Mouse (Mus musculus) neural tube, embryonic 15.5 days (tissue): ENCODE measurements around the gene Swi5. TPM values are rescaled to one million over a fixed set of nuclear protein-coding genes. Genes with fewer than 3 reads are reported as not detected.

Source experiments
- ATAC-seq: fragments of 200-750 bp; cut with Nextera tagmentation; 2 replicates; pipeline ENCODE4 v1.8.0; 2017; ENCODE audit warnings: mild to moderate bottlenecking, moderate TSS enrichment, moderate library complexity; ENCODE audit not compliant: low FRiP score
- H3K27ac ChIP-seq: fragments of 300-500 bp; sonication (generic); replicated peaks from 2 replicates; pipeline ENCODE4 v1.5.1; 2015; ENCODE audit warnings: mild to moderate bottlenecking, inconsistent platforms
- H3K27me3 ChIP-seq: fragments of 300-500 bp; sonication (generic); replicated peaks from 2 replicates; pipeline ENCODE4 v1.6.1; 2015; ENCODE audit warnings: inconsistent platforms
- H3K36me3 ChIP-seq: fragments of 300-500 bp; sonication (generic); 2 replicates; pipeline ENCODE4 v1.6.1; 2015; ENCODE audit warnings: inconsistent platforms
- H3K4me1 ChIP-seq: fragments of 300-500 bp; sonication (generic); 2 replicates; pipeline ENCODE4 v1.6.1; 2015; ENCODE audit warnings: inconsistent platforms
- H3K4me2 ChIP-seq: fragments of 300-500 bp; sonication (generic); 2 replicates; pipeline ENCODE4 v1.6.1; 2015; ENCODE audit warnings: inconsistent platforms, mild to moderate bottlenecking, moderate library complexity
- H3K4me3 ChIP-seq: fragments of 300-500 bp; sonication (generic); replicated peaks from 2 replicates; pipeline ENCODE4 v1.5.1; 2015; ENCODE audit warnings: mild to moderate bottlenecking, inconsistent platforms
- H3K9ac ChIP-seq: fragments of 300-500 bp; sonication (generic); replicated peaks from 2 replicates; pipeline ENCODE4 v1.6.1; 2015; ENCODE audit warnings: mild to moderate bottlenecking, inconsistent platforms
- H3K9me3 ChIP-seq: fragments of 300-500 bp; sonication (generic); replicated peaks from 2 replicates; pipeline ENCODE4 v1.6.1; 2016; ENCODE audit warnings: inconsistent platforms
- WGBS: fragments of 180-500 bp; shearing (Covaris S2); methylation state at CpG from one replicate; pipeline ENCODE4 v1.1.7; 2015; ENCODE audit warnings: mixed read lengths; 5-methylcytosine and 5-hydroxymethylcytosine counted together
- microRNA-seq: library from miRNA; unstranded; fragments of <30 nt; microRNA quantifications from one replicate; pipeline ENCODE4, GENCODE M21; 2017
- polyA plus RNA-seq: library from polyadenylated mRNA; unstranded; fragments of >200 nt; fragmentation: Nextera tagmentation; extraction: Ambion mirVana; gene quantifications from 2 replicates; pipeline ENCODE4 v1.2.1, GENCODE M21; 2015

The Swi5 gene
- polyA plus RNA-seq, 1 experiment from 2014 or later: 448 TPM

- Histone ChIP-seq H3K9ac (peak within 1 kb of the TSS; percentile 59), H3K4me3 (peak within 1 kb of the TSS; percentile 68), H3K4me1 (peaks cover 26% of the 10 kb centered on the region), H3K27me3 (no peaks in the 10 kb centered on the region), H3K4me2 (peak within 1 kb of the TSS; percentile 89), H3K9me3 (no peaks in the 10 kb centered on the region), H3K27ac (peak within 1 kb of the TSS; percentile 79), H3K36me3 (peaks cover 38% of the 10 kb centered on the region)
- peak; percentile 93 for ATAC-seq
- WGBS: under 1% methylated on average over 54 of the region's 54 CpGs
These were observed 51.8 kb downstream of the Swi5 start, which contains the start of gene Pomt1 for GRCm38 (mm10) chr2:32235886-32236759. Gene Pomt1 (plus strand): TSS chr2:32236590.

GRCm38 (mm10) chr2:32235433-32235832 is 52.4 kb downstream of the Swi5 start:
- peak overlapping the region; percentile 79 for H3K27ac ChIP-seq
- H3K4me1 ChIP-seq: peaks cover 26% of the 10 kb centered on the region
- peak overlapping the region; percentile 68 for H3K4me3 ChIP-seq
- no peak for ATAC-seq
- peaks cover 45% of the 10 kb centered on the region for H3K36me3 ChIP-seq
- peak overlapping the region; percentile 59 for H3K9ac ChIP-seq
- no peaks in the 10 kb centered on the region for H3K27me3 ChIP-seq
- 36% methylated on average over 7 of the region's 7 CpGs for whole genome bisulfite sequencing
- no peaks in the 10 kb centered on the region for H3K9me3 ChIP-seq
- peak overlapping the region; percentile 89 for H3K4me2 ChIP-seq

Small RNAs within 50 kb of the gene (microRNA-seq; reads per million reads assigned to microRNA genes)
- gene Gm23363 (not detected), gene Mir199b (115 reads per million, percentile 56 among the genes with 10 or more reads in this experiment)

Other genes starting within 250 kb of the Swi5 start
- 0.92 and 3.1 TPM in 2 replicates for gene Fam78a, start 203.2 kb downstream of the Swi5 start, polyA plus RNA-seq
- gene Plpp7, start 192.5 kb downstream of the Swi5 start, polyA plus RNA-seq: 26.1 and 32.6 TPM in 2 replicates
- 56.6 and 59.9 TPM in 2 replicates for gene Prrc2b, start 137.0 kb downstream of the Swi5 start, polyA plus RNA-seq
- gene Pomt1, start 51.5 kb downstream of the Swi5 start, polyA plus RNA-seq: 30.7 and 30.9 TPM in 2 replicates
- gene Uck1, start 27.9 kb downstream of the Swi5 start, polyA plus RNA-seq: 88.6 and 95.8 TPM in 2 replicates
- 27.5 and 31.3 TPM in 2 replicates for gene Golga2, start 691 bp downstream of the Swi5 start, polyA plus RNA-seq
- gene Ciz1, start 64.3 kb upstream of the Swi5 start, polyA plus RNA-seq: 43.8 and 44.8 TPM in 2 replicates
- 72.4 and 86.9 TPM in 2 replicates for gene Dnm1, start 65.3 kb upstream of the Swi5 start, polyA plus RNA-seq
- gene 1110008P14Rik, start 93.9 kb upstream of the Swi5 start, polyA plus RNA-seq: 163 and 195 TPM in 2 replicates
- 0.95 and 1.1 TPM in 2 replicates for gene Lcn2, start 100.2 kb upstream of the Swi5 start, polyA plus RNA-seq
- 47.3 and 52.1 TPM in 2 replicates for gene Ptges2, start 107.8 kb upstream of the Swi5 start, polyA plus RNA-seq
- 4.4 and 5.3 TPM in 2 replicates for gene Naif1, start 162.4 kb upstream of the Swi5 start, polyA plus RNA-seq
- gene Slc25a25, start 163.4 kb upstream of the Swi5 start, polyA plus RNA-seq: 51.4 and 58.8 TPM in 2 replicates
- 6.7 and 7.0 TPM in 2 replicates for gene Fam102a, start 247.3 kb upstream of the Swi5 start, polyA plus RNA-seq